Mouse (Mus musculus) right cerebral cortex, adult 2 months (tissue): ENCODE results near the gene Tent4b.

Experiments
- DNase-seq, 2 experiments: peaks; one replicate each; pipeline ENCODE4 v3.0.0; 2021 to 2022; ENCODE audit warnings: low spot score in 2 of 2

Tent4b gene

DNA sequence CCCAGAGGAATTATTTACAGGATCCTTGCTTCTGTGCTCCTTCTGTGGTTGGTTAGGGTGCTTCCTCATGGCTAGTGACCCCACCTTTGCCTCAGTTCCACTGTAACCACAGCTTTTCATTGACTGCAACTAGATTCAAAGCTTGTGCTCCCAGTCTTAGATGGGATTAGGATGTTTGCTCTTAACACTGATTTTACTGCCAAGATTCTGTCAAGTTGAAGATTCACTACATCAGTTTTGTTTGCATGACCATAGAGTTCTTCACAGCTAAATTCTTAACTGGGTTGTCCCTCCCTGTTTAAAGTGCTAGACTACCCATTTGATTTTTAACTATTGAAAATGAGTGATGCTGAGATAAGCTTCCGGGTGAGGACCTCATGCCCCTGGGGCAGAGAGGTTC lies 29.3 kb downstream of the Tent4b start:
- DNase-seq: no peak

DNA sequence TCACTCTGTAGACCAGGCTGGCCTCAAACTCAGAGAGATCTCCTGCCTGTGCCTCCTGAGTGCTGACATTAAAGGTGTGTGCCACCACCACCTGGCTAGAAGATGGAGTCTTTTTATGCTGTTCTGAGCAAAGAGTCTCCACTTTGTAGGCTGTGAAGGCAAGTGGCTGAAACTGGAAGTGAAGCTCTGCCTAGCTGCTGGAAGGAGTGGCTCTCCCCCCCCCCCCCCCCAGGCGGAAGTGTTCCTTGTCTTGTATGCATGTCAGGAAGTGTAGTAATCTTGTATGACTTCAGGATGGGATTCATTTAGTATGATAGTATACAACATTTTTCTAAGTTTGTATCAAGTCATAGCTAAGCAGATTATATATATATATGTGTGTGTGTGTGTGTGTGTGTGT lies 29.8 kb downstream of the Tent4b start:
- DNase-seq: no peak

GRCm38 (mm10) chr8:88236666-88237065 lies 37.7 kb downstream of the Tent4b start:
- no peak for DNase-seq

- DNase-seq: no peak
Measured at GRCm38 (mm10) chr8:88237606-88238005, 38.6 kb downstream of the Tent4b start.

DNA sequence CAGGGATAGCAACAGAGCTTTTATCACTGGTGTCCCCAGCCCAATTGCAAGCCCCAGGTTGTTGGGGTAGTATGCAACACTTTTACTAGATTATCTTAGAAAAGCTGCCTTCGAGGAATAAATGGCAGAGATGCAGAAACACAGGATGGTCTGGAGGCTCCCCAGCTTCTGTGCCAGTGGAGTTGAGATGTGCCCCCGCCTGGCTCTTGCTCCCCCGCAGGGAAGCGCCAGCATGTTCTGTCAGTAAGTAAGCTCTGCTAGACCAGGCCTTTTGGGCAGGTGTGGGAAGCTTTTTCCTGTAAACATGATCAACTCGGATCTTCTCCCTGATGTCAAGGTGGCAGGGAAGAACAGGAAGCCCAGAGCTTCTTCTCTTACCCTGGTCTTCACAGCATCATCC lies 40.3 kb downstream of the Tent4b start:
- no peak for DNase-seq

GRCm38 (mm10) chr8:88241871-88242270 lies 42.9 kb downstream of the Tent4b start:
- DNase-seq: no peak

GRCm38 (mm10) chr8:88244298-88244697 lies 45.3 kb downstream of the Tent4b start:
- peak; percentile 52 to 60 for DNase-seq

DNA sequence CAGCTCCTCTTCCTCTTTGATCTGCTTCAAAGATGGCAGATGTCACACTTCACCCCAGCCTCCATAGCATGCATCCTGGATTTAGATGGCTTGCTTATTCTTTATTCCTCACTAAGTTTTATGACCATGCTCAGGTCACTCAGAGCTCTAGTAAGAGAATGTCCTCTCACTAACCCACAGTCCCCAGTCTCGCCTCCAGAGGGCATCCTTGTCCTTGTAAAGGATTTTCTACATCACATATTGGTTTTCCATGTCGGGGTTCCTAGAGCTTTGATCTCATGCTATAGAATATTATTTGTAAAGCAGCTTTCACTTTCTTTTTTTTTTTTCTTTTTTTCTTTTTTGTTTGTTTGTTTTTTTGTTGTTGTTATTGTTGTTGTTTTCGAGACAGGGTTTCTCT lies 53.8 kb downstream of the Tent4b start:
- no peak for DNase-seq

DNA sequence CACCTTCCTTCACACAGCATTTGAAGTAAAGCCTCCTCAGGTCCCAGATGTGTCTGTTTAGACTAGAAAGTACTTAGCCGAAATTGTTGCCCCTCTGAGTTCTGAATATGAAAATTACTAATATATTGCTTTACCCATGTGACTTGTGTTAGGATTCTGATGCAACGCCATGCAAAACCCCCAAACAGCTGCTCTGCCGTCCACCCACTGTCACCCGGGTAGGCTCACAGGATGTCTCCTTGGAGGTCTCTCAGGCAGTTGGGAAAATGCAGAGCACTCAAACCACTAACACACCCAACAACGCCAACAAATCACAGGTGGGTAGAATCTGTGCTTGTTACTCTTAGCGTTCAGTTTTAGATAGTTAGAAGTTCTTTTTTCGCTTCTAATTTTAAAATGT lies 55.9 kb downstream of the Tent4b start:
- DNase-seq: no peak

DNA sequence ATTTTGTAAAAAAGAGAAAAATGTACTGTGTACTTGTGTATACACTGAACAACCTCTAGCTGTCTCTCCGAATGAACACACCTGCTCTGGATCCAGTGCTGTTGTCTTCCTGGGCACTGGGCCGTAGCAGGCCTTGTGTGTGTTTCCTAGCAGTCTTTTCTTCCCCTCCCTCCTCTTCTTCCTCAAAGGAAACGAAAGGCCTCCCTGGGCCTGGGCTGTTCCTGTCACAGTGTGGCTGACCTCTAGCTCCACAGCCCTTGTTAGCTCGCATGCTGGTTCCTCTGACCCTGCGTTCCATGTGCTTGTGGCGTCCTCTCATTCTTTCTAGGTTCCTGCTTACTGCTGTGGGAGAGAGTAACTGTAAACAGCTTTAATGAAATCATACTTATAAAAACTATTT lies 59.0 kb downstream of the Tent4b start:
- DNase-seq: no peak

DNA sequence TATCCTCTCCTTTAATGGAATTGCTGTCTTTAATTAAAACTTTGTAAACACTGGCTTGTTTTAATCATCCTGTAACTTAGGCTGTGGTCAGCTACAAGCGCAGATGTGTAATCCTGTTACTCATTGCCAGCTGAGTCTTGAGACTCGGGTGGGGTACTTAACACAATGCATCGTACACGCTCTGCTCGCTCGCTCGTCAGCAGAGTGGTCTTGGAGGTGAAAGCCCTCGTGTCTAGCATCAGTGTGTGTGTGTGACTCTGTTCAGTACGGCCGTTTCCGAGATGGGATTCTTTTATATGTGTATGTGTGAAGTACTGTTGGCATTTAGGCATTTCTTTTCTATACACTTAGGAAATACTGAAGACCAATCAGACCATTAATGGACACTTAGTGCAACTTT lies 59.5 kb downstream of the Tent4b start:
- DNase-seq: no peak

- no peak for DNase-seq
Measured at GRCm38 (mm10) chr8:88260466-88260980, 61.5 kb downstream of the Tent4b start.

- DNase-seq: no peak
Measured at GRCm38 (mm10) chr8:88262831-88263635, 64.0 kb downstream of the Tent4b start.

GRCm38 (mm10) chr8:88265511-88265910 lies 66.5 kb downstream of the Tent4b start:
- DNase-seq: no peak

- peak; percentile 90 to 92 for DNase-seq
Measured at GRCm38 (mm10) chr8:88266170-88266800, 67.3 kb downstream of the Tent4b start.

DNA sequence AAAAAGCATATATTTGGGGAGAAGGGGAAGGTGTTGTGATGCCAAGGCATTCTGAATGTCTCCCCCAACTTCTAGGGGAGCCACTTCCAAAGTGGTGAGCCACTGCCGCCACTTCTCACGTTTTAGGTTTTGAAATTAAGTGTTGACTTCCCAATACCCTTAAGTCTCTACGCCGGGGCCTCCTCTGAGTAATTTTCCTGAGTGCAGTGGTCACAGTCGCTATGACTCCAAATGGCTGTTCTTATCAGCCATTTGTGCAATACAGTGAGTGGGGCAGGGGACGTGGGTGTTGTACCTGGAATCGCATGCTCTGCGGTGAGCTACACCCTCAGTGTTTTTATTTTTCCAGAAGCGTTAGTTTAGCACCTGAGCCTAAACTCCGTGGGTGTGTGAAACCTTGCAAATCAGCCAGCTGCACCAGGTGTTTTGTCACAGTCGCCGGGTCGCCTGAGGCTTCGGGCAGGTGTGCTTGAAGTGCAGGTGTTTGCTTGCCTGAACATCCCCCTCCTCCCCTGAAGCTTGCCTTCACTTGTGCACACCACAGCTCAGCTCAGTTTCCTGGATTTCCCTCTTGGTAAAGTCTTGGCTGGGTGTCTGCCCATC lies 67.9 kb downstream of the Tent4b start:
- no peak for DNase-seq

GRCm38 (mm10) chr8:88269107-88269875 lies 70.3 kb downstream of the Tent4b start:
- DNase-seq: no peak

GRCm38 (mm10) chr8:88270086-88270485 lies 71.1 kb downstream of the Tent4b start:
- no peak for DNase-seq

DNA sequence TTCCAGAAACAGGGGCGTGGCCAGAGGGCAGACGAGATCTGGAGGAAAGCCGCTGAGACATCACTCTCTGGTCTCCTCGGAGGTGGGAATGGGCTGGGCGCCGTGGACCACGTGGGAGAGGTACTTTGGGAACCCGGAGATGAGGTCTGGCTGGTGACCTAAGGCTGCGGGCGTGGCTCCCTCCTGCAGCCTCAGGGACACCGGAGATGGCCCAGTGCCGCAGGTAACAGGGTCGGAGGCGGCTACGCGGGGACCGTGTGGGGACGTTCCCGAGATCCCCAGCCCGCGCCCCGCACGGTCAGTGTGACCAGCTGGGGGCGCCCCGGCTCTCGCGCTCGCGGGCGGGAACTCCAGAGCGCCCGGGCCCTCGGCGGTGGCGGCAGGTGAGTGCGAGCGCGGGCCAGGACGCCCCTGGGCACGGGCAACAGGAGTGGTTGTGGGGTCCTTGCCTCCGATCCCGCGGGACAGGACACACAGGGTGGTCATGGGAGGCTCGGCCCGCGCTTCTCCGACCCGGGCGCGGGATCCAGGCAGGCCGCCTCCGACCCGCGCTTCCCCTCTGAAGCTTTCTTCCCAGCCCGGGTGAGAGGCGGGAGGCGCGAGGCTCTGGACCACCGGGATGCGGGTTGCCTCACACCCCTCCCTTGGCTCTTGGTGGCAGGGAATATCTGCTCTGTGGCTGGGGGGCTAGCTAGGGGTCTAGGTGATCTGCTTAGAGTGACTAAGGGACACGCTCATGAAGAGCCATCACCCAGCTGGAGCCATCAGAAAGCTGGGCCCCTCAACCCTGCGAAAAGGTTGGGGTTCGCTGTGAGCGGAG lies 73.4 kb downstream of the Tent4b start, which contains the start of gene Adcy7:
Gene Adcy7, plus strand, starts transcription at position 173 of the 820 bp plus-strand sequence.
- DNase-seq: peak in 1 of 2 experiments; percentile 27

GRCm38 (mm10) chr8:88273051-88273430 lies 74.0 kb downstream of the Tent4b start:
- DNase-seq: no peak

- DNase-seq: no peak
Measured at GRCm38 (mm10) chr8:88274090-88274489, 75.1 kb downstream of the Tent4b start.
